Mouse (Mus musculus) erythroblast, embryonic 14.5 days (primary cell): ENCODE data around the gene Pheta1.

Experiments
- GATA1 ChIP-seq: IDR thresholded peaks from 2 replicates; pipeline ENCODE4 v1.6.1; 2012; ENCODE audit warnings: low read length, inconsistent platforms, mixed read lengths
- TAL1 ChIP-seq: IDR thresholded peaks from 3 replicates; pipeline ENCODE4 v1.6.1; 2012; ENCODE audit warnings: low read length, inconsistent platforms, mixed read lengths

DNA sequence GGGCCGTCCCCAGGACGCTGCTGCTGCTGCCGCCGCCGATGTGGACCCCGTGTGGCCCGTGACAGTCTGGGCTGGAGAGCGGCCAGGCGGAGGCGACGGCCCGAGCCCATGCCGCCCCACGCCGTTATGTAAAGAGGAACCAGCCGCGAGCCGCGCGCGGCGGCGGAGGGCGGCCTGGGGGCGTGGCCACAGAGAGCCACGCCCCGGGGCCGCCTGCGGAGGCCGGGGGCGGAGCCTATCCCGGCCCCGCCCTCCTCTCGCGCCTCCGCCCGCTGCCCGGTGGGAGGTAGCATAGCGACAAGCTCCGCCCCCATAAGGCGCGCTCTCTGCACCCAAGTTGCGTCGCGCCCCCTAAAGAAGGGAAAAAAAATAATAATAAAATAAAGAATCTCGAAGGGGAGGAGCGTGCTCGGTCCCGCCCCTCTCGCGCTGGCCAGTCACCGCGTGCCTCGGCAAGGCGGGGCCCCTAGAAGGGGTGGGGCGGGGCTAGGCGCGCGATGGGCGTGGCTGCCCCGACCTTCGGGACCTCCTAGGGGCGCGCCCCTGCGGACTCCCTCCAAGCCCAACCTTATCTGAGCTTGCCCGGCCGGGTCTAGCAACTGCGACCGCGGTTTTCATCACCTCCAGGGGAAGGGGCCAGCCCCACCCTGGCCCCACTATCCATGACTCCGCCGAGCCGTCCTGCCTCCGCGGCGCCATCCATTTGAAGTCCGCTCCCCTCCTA lies 11.9 kb upstream of the Pheta1 start:
- TF ChIP-seq TAL1, result no peak
- no peak for TF ChIP-seq GATA1
